Mouse (Mus musculus): Measurements from ENCODE around the gene Smap2. TPM values are rescaled to one million over a fixed set of nuclear protein-coding genes. Genes with fewer than 3 reads are reported as not detected.

The Smap2 gene
- polyA plus RNA-seq, 1 experiment from 2014 or later = 17.2 TPM

- Histone ChIP-seq H3K4me2 (ENCODE audit: low read length) (no peak overlapping the region), H3K4me1 (replicated peaks; ENCODE audit: control insufficient read depth, insufficient read depth, low read length) (no peaks in the 10 kb centered on the region), H3K9me3 (ENCODE audit: control insufficient read depth, low read length) (peaks cover 8% of the 10 kb centered on the region), H3K27ac (ENCODE audit: low read depth) (no peak overlapping the region), H3K27me3 (replicated peaks; ENCODE audit: control insufficient read depth, insufficient read depth, low read length) (no peaks in the 10 kb centered on the region), H3K9ac (ENCODE audit: low read length) (no peak overlapping the region), H3K4me3 (ENCODE audit: low read depth, low read length) (no peak overlapping the region), H3K36me3 (ENCODE audit: control insufficient read depth, insufficient read depth, low read length) (peaks cover 22% of the 10 kb centered on the region)
- WGBS = 93% methylated on average over 8 of the region's 8 CpGs
- ATAC-seq (replicated peaks; ENCODE audit: low FRiP score, low TSS enrichment, low read depth) (no peak), DNase-seq (ENCODE audit: low spot score) (no peak)
Observed at GRCm38 (mm10) chr4:120921461-120921860, 95.6 kb downstream of the Smap2 start.

Small RNA genes lying within 50 kb of the gene (microRNA-seq; reads per million reads assigned to microRNA genes)
- gene Mir7015 = 0.42 reads per million

Other genes with a start within 250 kb of the Smap2 start
- gene Nfyc, start 185.7 kb downstream of the Smap2 start, polyA plus RNA-seq (2014; fragmentation: Nextera tagmentation; extraction: Ambion mirVana) = 101 and 109 TPM in 2 replicates
- 2.2 and 2.5 TPM in 2 replicates for gene Rims3, start 162.4 kb downstream of the Smap2 start, polyA plus RNA-seq (2014; fragmentation: Nextera tagmentation; extraction: Ambion mirVana)
- 22.4 and 24.3 TPM in 2 replicates for gene Exo5, start 92.2 kb downstream of the Smap2 start, polyA plus RNA-seq (2014; fragmentation: Nextera tagmentation; extraction: Ambion mirVana)
- 6.4 and 6.5 TPM in 2 replicates for gene Zfp69, start 65.5 kb downstream of the Smap2 start, polyA plus RNA-seq (2014; fragmentation: Nextera tagmentation; extraction: Ambion mirVana)
- gene Col9a2, start 22.1 kb upstream of the Smap2 start, polyA plus RNA-seq (2014; fragmentation: Nextera tagmentation; extraction: Ambion mirVana) = 7.7 and 8.6 TPM in 2 replicates
- 26.6 and 28.4 TPM in 2 replicates for gene Zmpste24, start 81.0 kb upstream of the Smap2 start, polyA plus RNA-seq (2014; fragmentation: Nextera tagmentation; extraction: Ambion mirVana)
- gene Tmco2, start 92.0 kb upstream of the Smap2 start, polyA plus RNA-seq (2014; fragmentation: Nextera tagmentation; extraction: Ambion mirVana) = not detected in 2 replicates
- gene Rlf, start 197.8 kb upstream of the Smap2 start, polyA plus RNA-seq (2014; fragmentation: Nextera tagmentation; extraction: Ambion mirVana) = 20.7 and 22.7 TPM in 2 replicates

Data from intestine, embryonic 14.5 days (tissue).